Mouse (Mus musculus): ENCODE data around the gene Zfp72. TPM values are rescaled to one million over a fixed set of nuclear protein-coding genes. Genes with fewer than 3 reads are reported as not detected.

Gene Zfp72
- polyA plus RNA-seq, 1 experiment from 2014 or later: 5.8 TPM

MicroRNA genes within 50 kb of the gene (microRNA counts, 519-probe panel; counts per million panel counts)
- microRNA mmu-miR-692: 19.3 counts per million

Small RNA genes within 50 kb of the gene (microRNA-seq; reads per million reads assigned to microRNA genes)
- gene Mir692-3 (ENCODE audit: borderline number of aligned reads): not detected

Other genes with a start within 250 kb of the Zfp72 start
- gene Exoc3, start 182.1 kb downstream of the Zfp72 start, polyA plus RNA-seq (2014; fragmentation: Nextera tagmentation; extraction: Ambion mirVana): 82.3 and 85.0 TPM in 2 replicates
- gene Ahrr, start 98.5 kb downstream of the Zfp72 start, polyA plus RNA-seq (2014; fragmentation: Nextera tagmentation; extraction: Ambion mirVana): 1.3 and 1.9 TPM in 2 replicates
- gene Pdcd6, start 73.3 kb downstream of the Zfp72 start, polyA plus RNA-seq (2014; fragmentation: Nextera tagmentation; extraction: Ambion mirVana): 150 TPM in 2 replicates
- gene Sdha, start 40.6 kb downstream of the Zfp72 start, polyA plus RNA-seq (2014; fragmentation: Nextera tagmentation; extraction: Ambion mirVana): 207 TPM in 2 replicates
- 51.0 and 51.7 TPM in 2 replicates for gene Ccdc127, start 40.5 kb downstream of the Zfp72 start, polyA plus RNA-seq (2014; fragmentation: Nextera tagmentation; extraction: Ambion mirVana)
- gene Lrrc14b, start 26.8 kb downstream of the Zfp72 start, polyA plus RNA-seq (2014; fragmentation: Nextera tagmentation; extraction: Ambion mirVana): 0.10 TPM in 1 of 2 replicates, not detected in the other
- 73.0 and 78.2 TPM in 2 replicates for gene Ftl1-ps1, start 8.9 kb upstream of the Zfp72 start, polyA plus RNA-seq (2014; fragmentation: Nextera tagmentation; extraction: Ambion mirVana)
- 16.0 and 19.2 TPM in 2 replicates for gene Zfp825, start 103.2 kb upstream of the Zfp72 start, polyA plus RNA-seq (2014; fragmentation: Nextera tagmentation; extraction: Ambion mirVana)
- 13.8 and 15.4 TPM in 2 replicates for gene Erap1, start 248.7 kb upstream of the Zfp72 start, polyA plus RNA-seq (2014; fragmentation: Nextera tagmentation; extraction: Ambion mirVana)

Measured in embryonic facial prominence, embryonic 14.5 days (tissue).